Mouse (Mus musculus): ENCODE measurements around the gene Htatip2. TPM values are rescaled to one million over a fixed set of nuclear protein-coding genes. Genes with fewer than 3 reads are reported as not detected.

Gene Htatip2
- 85.4 and 96.0 TPM in 2 replicates for polyA plus RNA-seq (2015; fragmentation: Nextera tagmentation; extraction: Ambion mirVana)

- Histone ChIP-seq H3K4me2 (replicated peaks; ENCODE audit: low read depth) (peak within 1 kb of the TSS; percentile 82), H3K27ac (replicated peaks) (peak within 1 kb of the TSS; percentile 75), H3K36me3 (ENCODE audit: control insufficient read depth, insufficient read depth, low read length) (no peaks in the 10 kb centered on the region), H3K9me3 (ENCODE audit: control insufficient read depth, low read length) (no peaks in the 10 kb centered on the region), H3K4me3 (ENCODE audit: low read depth, low read length) (peak within 1 kb of the TSS; percentile 60), H3K27me3 (ENCODE audit: control insufficient read depth, insufficient read depth, low read length) (no peaks in the 10 kb centered on the region), H3K4me1 (replicated peaks; ENCODE audit: control insufficient read depth, insufficient read depth) (no peaks in the 10 kb centered on the region), H3K9ac (ENCODE audit: low read length) (peak within 1 kb of the TSS; percentile 73)
- DNase-seq (ENCODE audit: low spot score): peak; percentile 72
- TF ChIP-seq CTCF (IDR thresholded peaks at IDR 0.05; ENCODE audit: low read depth) (no peak), EP300 (optimal IDR thresholded peaks at IDR 0.05) (no peak)
- peak; percentile 80 for ATAC-seq (ENCODE audit: low FRiP score, low TSS enrichment)
- 4% methylated on average over 26 of the region's 42 CpGs for WGBS
Observed at GRCm38 (mm10) chr7:49758934-49759571, at the start of gene Htatip2. Gene Htatip2, plus strand, starts transcription at chr7:49759115.

DNA sequence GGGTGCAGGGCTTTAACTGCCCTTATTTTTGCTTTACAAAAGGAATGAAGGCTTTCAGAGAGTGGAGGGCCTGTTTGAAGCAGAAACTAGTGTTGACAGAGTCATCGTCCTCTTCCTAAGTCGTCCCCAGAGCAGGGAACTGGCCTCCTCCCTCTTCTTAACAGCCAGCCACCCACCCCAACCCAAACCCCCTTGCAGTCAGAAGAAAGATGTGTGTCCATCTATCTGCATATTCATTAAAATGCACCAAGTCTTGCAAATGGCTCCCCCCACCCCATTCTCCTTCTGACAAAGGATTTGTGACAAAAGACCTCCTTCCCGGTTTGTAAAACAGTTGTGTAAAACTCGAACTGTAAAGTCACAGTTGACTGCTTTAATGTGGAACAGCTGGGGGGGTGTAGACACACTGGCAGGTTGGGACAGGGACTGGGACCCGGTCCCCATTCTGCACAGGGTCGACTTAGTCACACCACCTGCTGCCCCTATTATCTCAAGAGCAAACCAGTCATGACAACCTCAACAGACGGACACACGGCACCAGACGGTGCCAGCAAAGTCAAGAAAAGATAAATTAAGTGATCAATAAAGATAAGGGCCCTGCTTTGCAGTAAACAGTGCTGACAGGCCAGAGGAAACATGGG is 49.4 kb upstream of the Htatip2 start:
- no peak for DNase-seq (ENCODE audit: low spot score)
- Histone ChIP-seq H3K36me3 (ENCODE audit: control insufficient read depth, insufficient read depth, low read length) (no peaks in the 10 kb centered on the region), H3K27me3 (ENCODE audit: control insufficient read depth, insufficient read depth, low read length) (no peaks in the 10 kb centered on the region), H3K4me1 (replicated peaks; ENCODE audit: control insufficient read depth, insufficient read depth) (no peaks in the 10 kb centered on the region), H3K4me3 (ENCODE audit: low read depth, low read length) (no peak overlapping the region), H3K4me2 (replicated peaks; ENCODE audit: low read depth) (no peak overlapping the region), H3K27ac (replicated peaks) (no peak overlapping the region), H3K9ac (ENCODE audit: low read length) (no peak overlapping the region), H3K9me3 (ENCODE audit: control insufficient read depth, low read length) (no peaks in the 10 kb centered on the region)
- TF ChIP-seq CTCF (IDR thresholded peaks at IDR 0.05; ENCODE audit: low read depth) (no peak), EP300 (optimal IDR thresholded peaks at IDR 0.05) (no peak)
- 27% methylated on average over 9 of the region's 9 CpGs for WGBS
- no peak for ATAC-seq (ENCODE audit: low FRiP score, low TSS enrichment)

DNA sequence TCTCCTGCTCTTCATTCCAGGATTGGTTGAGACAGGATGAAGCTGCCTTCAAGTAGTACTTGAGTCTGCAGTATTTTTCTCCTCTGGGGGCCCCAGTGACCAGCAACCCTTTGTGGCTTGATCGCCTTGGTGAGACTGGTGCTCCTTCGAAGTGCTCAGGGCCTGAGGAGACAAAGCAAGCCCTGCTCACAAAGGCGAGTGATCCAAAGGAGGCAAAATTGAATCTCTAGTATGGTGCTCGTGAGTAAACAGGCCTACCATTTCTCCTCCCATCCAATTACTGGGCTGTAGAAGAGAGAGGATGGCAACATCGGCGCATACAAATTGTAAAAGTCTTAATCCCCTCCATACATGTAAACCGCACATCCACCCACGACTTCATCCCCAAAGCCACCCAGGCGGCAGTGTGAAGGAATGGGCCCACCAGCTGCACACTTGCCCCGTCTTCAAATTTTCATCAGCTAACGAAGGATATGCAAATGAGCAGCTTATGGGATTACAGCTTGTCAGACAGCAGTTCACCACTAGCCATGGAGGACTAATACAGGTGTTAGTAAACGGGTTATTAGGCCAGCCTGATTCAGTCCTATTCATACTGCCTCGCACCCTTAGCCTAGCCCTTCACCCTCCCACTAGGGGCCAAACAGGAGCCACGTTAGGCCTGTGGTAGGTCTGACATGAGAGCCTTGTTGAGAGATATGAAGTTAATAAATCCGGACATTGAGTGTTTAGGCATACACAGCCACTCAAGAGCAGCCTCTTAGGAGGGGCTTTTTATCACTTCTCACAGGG is 40.8 kb upstream of the Htatip2 start:
- Histone ChIP-seq H3K9ac (ENCODE audit: low read length) (no peak overlapping the region), H3K9me3 (ENCODE audit: control insufficient read depth, low read length) (no peaks in the 10 kb centered on the region), H3K4me3 (ENCODE audit: low read depth, low read length) (no peak overlapping the region), H3K27me3 (ENCODE audit: control insufficient read depth, insufficient read depth, low read length) (no peaks in the 10 kb centered on the region), H3K27ac (replicated peaks) (no peak overlapping the region), H3K36me3 (ENCODE audit: control insufficient read depth, insufficient read depth, low read length) (no peaks in the 10 kb centered on the region), H3K4me1 (replicated peaks; ENCODE audit: control insufficient read depth, insufficient read depth) (no peaks in the 10 kb centered on the region), H3K4me2 (replicated peaks; ENCODE audit: low read depth) (no peak overlapping the region)
- 78% methylated on average over 15 of the region's 15 CpGs for WGBS
- TF ChIP-seq CTCF (IDR thresholded peaks at IDR 0.05; ENCODE audit: low read depth): no peak
- no peak for TF ChIP-seq EP300 (optimal IDR thresholded peaks at IDR 0.05)
- DNase-seq (ENCODE audit: low spot score) (no peak), ATAC-seq (ENCODE audit: low FRiP score, low TSS enrichment) (no peak)

DNA sequence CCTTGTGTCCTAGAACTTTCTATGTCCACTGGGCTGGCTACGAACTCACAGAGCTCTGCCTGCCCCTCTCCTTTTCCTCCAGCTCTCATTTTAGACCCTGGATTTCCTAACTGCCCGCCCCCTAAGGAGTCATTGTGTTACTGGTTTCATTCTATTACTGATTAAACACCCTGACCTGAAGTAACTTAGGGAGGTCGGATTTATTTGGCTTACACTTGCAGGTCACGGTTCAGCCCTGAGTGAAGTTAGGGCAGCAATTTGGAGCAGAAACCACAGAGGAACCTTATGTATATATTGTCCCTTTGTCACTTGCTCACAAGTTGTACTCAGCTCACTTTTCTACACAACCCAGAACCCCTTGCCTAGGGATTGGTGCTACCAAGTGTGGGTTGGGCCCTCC is 24.6 kb upstream of the Htatip2 start:
- Histone ChIP-seq H3K27ac (replicated peaks) (no peak overlapping the region), H3K4me1 (replicated peaks; ENCODE audit: control insufficient read depth, insufficient read depth) (no peaks in the 10 kb centered on the region), H3K36me3 (ENCODE audit: control insufficient read depth, insufficient read depth, low read length) (no peaks in the 10 kb centered on the region), H3K4me2 (replicated peaks; ENCODE audit: low read depth) (no peak overlapping the region), H3K9me3 (ENCODE audit: control insufficient read depth, low read length) (no peaks in the 10 kb centered on the region), H3K9ac (ENCODE audit: low read length) (no peak overlapping the region), H3K4me3 (ENCODE audit: low read depth, low read length) (no peak overlapping the region), H3K27me3 (ENCODE audit: control insufficient read depth, insufficient read depth, low read length) (no peaks in the 10 kb centered on the region)
- 47% methylated on average over 4 of the region's 4 CpGs for WGBS
- DNase-seq (ENCODE audit: low spot score) (no peak), ATAC-seq (ENCODE audit: low FRiP score, low TSS enrichment) (no peak)
- TF ChIP-seq EP300 (optimal IDR thresholded peaks at IDR 0.05) (no peak), CTCF (IDR thresholded peaks at IDR 0.05; ENCODE audit: low read depth) (no peak)

- no peaks in the 10 kb centered on the region for H3K36me3 ChIP-seq (ENCODE audit: control insufficient read depth, insufficient read depth, low read length)
- H3K4me3 ChIP-seq (ENCODE audit: low read depth, low read length): no peak overlapping the region
- no peaks in the 10 kb centered on the region for H3K9me3 ChIP-seq (ENCODE audit: control insufficient read depth, low read length)
- WGBS: 52% methylated on average over 8 of the region's 8 CpGs
- H3K4me1 ChIP-seq (replicated peaks; ENCODE audit: control insufficient read depth, insufficient read depth): no peaks in the 10 kb centered on the region
- ATAC-seq (ENCODE audit: low FRiP score, low TSS enrichment) (no peak), DNase-seq (ENCODE audit: low spot score) (no peak)
- TF ChIP-seq EP300 (optimal IDR thresholded peaks at IDR 0.05): no peak
- no peak for TF ChIP-seq CTCF (IDR thresholded peaks at IDR 0.05; ENCODE audit: low read depth)
- no peak overlapping the region for H3K9ac ChIP-seq (ENCODE audit: low read length)
- H3K27ac ChIP-seq (replicated peaks): no peak overlapping the region
- H3K27me3 ChIP-seq (ENCODE audit: control insufficient read depth, insufficient read depth, low read length): no peaks in the 10 kb centered on the region
- no peak overlapping the region for H3K4me2 ChIP-seq (replicated peaks; ENCODE audit: low read depth)
Observed at GRCm38 (mm10) chr7:49739448-49739847, 19.5 kb upstream of the Htatip2 start.
